Mouse (Mus musculus) heart, postnatal 36 days (tissue): ENCODE measurements around the gene Clgn. TPM values are rescaled to one million over a fixed set of nuclear protein-coding genes. Genes with fewer than 3 reads are reported as not detected.
A peak's percentile ranks its signal among the peaks of the same experiment; 100 is the strongest.

Experiments used
- DNase-seq, 2 experiments: peaks; one replicate each; pipeline ENCODE4 v3.0.0; 2021 to 2022
- intact Hi-C: fragments of 180-260 bp; cut with DNase I; formaldehyde crosslinking; loops from one replicate; pipeline ENCODE4 v1.15.1; 2025
- total RNA-seq, 2 experiments: library from RNA; stranded (reverse); gene quantifications; 2 replicates each; pipeline ENCODE4 v1.2.3; 2021

Clgn gene
- total RNA-seq, result not detected

DNA sequence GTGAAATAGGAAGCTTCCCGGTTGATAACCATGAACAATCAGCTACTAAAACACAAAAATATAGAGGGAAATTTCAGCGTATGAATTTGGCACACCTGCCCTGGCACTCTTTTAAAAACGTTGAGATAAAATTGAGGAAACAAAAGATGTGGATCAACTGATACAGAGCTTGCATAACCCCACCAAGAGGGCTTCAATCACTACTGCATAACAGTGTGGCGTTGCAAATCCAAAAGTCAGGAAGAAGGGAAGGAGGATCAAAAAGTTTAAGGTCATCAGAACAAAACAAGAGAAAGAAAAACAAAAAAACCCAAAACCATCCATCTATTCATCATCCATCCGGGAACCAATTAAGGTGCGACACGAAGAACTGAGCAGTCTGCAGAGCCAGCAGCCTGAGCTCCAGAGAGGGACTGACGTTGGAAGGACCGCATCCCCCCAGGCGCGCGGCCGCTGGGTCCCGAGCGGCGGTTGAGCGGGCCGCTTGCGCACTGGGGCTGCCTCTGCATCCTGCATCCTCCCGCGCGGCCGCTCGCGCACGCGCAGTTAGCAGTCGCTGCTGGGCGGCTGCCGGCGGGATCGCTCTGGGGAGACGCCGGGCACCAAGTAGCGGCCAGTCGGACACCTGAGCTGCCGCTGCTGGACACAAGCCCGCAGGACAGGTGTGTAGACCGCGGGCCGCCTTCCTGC, at the start of gene Clgn:
Gene Clgn, plus strand, starts transcription at position 552 of the 690 bp plus-strand sequence.
- DNase-seq, result peak; percentile 12 to 20
- intact Hi-C loops, result no loop called here

GRCm38 (mm10) chr8:83342076-83342475, 47.6 kb upstream of the Clgn start:
- no peak for DNase-seq
- intact Hi-C loops, result loop anchor here (1.0 to 5.0 kb wide), 3 partner anchors 40 to 242 kb away; no protein-coding TSS in a partner anchor

- intact Hi-C loops, result loop anchor here (1.0 to 5.0 kb wide), 3 partner anchors 40 to 242 kb away; no protein-coding TSS in a partner anchor
- DNase-seq, result no peak
These were observed 47.0 kb upstream of the Clgn start for GRCm38 (mm10) chr8:83342693-83343092.

DNA sequence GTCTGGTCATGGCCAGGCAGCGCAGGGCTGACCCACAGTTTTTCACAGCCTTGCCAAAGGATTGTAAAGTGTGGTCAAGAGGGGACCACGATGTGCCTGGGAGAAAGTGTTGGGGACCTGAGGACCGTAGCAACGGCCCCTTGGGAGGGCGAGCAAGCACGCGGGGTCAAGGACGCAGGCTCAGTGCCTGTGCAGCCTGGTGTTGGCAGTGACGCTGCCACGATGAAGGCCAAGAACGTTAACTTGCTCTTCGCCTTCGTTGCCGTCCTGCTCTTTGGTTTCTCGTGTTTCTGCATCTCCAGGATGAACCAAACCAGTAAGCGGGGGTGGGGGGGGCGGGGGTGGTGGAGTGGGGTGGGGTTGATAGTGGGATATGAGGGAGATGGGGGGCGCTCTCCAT, 41.4 kb upstream of the Clgn start, which contains the start of gene Mgat4d:
Gene Mgat4d, plus strand, starts transcription at position 209 of the 400 bp plus-strand sequence.
- intact Hi-C loops, result no loop called here
- DNase-seq, result no peak

DNA sequence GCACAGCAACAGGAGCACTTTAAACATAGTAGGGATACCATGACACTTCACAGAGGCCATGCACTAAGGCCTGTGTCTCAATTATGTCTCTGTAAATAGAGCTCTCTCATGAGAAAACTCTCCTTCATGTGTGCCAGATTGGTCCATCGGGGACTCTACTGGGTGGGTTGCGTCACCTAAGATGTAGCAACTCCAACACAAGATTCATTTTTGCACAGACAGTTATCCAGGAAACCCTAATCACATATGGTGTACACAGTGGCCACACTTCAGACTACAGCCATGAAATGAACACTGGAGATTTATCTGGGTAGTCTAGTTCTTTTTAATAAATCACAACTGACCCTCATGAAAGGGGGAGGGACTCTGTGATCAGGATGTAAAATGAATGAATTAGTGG, 38.4 kb upstream of the Clgn start:
- intact Hi-C loops, result no loop called here

GRCm38 (mm10) chr8:83363156-83363769, 26.4 kb upstream of the Clgn start:
- no peak for DNase-seq
- intact Hi-C loops, result no loop called here

More for the DNA sequence above, 38.4 kb upstream of the Clgn start:
- DNase-seq, result no peak

GRCm38 (mm10) chr8:83377231-83377630, 12.4 kb upstream of the Clgn start:
- intact Hi-C loops, result no loop called here
- DNase-seq, result no peak

DNA sequence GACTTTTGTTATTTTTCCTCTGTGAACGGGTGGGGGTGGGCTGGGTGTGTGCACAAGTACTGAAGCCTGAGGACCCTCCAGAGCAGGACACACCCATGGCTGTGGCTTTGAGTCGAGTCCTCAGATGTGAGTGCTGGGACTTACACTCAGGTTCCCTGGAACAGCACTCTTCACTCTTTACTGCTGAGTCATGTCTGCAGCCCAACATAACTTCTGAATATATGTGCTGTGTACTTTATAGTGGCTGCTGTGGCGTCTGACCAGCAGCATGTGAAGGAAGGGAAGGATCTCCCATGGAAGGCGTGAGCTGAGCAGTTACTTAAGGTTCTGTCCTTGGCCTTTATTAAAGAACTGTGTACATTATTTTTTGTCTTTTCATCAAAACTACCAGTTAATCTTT, 9.5 kb upstream of the Clgn start:
- DNase-seq, result no peak
- intact Hi-C loops, result no loop called here

GRCm38 (mm10) chr8:83381016-83381415, 8.7 kb upstream of the Clgn start:
- DNase-seq, result no peak
- intact Hi-C loops, result no loop called here

GRCm38 (mm10) chr8:83382850-83383249, 6.8 kb upstream of the Clgn start:
- intact Hi-C loops, result no loop called here
- DNase-seq, result no peak

DNA sequence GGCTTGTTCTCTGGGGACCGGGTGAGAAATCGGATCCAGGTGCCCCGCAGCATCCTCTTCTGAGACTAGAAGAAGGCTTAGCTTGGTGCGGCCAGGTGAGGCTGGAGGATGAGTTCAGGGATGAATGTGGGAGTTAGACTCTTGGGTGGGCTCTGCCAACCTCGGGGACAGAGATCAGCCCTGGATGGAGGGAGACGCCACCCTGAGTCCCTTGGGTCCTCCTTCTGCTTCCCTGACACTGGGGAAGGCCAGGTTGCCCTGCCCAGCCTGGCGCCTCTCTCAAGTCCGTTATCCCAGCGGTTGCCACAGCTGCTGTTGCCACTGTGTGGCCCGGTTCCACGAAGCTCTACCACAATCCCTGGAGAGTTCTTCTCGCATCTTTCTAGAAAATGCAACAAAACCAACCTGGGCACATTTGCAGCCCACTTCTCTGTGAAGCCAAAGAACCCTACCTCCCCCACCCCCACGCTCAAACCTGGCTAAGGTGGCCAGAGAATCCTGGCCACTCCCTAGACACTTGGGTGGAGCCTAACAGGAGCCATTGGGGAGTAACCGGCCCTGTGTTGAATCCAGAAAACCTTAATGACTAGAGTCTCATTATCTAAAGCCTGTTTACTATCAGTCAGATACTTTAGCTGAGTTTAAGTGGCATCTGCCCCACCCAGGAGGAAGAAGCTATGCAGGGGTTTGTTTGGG, 487 bp downstream of the Clgn start:
- no peak for DNase-seq
- intact Hi-C loops, result no loop called here

GRCm38 (mm10) chr8:83392521-83392920, 2.9 kb downstream of the Clgn start:
- intact Hi-C loops, result no loop called here
- no peak for DNase-seq

DNA sequence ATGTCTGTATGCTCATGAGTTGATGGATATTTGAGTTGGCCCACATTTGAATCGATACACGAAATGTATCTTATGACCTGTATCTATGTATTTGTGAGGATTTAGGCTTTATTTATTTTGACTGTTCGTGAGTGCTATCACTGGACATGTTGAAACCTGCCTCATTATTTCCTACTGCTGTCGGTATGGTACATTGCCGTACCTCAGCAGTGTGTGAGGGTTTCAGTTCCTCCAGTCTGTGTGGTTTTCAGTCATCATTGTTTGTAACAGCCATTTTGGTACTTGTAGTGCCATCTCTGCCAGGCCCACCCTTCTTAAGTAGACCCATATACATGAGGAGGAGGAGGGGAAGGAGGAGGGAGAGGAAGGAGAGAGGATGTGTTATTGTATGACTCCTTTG, 4.7 kb downstream of the Clgn start:
- intact Hi-C loops, result no loop called here
- DNase-seq, result no peak

DNA sequence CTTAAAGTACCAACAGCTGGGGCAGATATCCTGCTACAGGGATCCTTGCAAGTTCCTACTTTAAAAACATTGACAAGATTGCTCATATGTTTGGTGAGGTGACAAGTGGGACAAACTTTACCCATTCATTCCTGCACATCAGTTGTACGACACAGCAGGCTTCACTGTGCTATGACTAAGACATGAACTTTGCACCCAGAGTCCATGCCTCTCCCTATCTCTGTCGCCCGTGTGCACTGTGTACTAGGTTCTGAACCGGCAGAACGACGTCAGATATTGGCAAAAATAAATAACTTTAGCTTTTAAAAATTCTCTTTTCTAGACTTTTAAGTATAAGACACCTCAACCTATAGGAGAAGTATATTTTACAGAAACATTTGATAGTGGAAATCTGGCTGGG, 7.0 kb downstream of the Clgn start:
- no peak for DNase-seq
- intact Hi-C loops, result no loop called here

DNA sequence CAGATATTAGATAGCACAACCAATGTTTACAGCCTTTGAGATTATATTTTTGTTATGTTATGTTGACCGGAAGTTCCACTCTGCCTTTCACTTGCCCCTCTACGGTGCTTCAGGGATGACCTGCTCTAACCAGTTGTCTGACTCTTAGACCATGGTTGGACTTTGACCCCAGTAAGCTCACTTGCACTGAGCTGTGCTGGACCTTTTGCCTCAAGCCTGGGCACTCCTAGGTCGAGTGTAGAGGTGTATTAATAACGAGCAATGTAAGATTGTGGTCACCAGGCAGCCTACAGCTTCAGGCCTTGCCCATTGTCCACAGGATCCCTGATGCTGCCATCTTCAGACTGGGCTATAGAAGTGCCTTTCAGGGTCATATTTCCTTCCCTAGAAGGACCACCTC, 8.1 kb downstream of the Clgn start:
- intact Hi-C loops, result no loop called here
- no peak for DNase-seq

- DNase-seq, result no peak
- intact Hi-C loops, result loop anchor here (5.0 kb wide), 1 partner anchor 303 kb away; no protein-coding TSS in a partner anchor
These were observed 15.9 kb downstream of the Clgn start for GRCm38 (mm10) chr8:83405548-83405947.

- DNase-seq, result no peak
- intact Hi-C loops, result loop anchor here (5.0 kb wide), 1 partner anchor 305 kb away; no protein-coding TSS in a partner anchor
These were observed 17.2 kb downstream of the Clgn start for GRCm38 (mm10) chr8:83406836-83407235.

DNA sequence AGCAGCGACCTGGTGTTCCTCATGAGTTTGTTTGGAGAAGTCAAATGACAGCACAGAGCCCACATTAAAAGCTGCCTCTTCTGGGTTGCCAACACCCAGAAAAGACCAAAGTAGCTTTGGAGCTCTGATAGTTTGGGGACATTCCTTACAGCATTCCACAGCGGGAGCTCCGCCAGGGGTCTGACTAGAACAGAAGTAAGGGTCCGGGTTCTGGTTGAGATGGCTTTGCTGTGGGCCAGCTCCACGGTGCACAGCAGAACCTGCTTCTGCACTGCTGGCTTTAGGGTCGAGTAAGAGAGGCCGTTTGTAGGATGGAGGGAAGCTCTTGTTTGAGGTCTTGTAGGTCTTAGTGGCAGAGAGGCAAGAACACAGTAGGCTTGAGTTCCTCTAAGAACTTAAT, 18.8 kb downstream of the Clgn start:
- intact Hi-C loops, result loop anchor here (5.0 kb wide), 1 partner anchor 306 kb away; no protein-coding TSS in a partner anchor
- no peak for DNase-seq

GRCm38 (mm10) chr8:83416878-83417277, 27.2 kb downstream of the Clgn start:
- intact Hi-C loops, result no loop called here

DNA sequence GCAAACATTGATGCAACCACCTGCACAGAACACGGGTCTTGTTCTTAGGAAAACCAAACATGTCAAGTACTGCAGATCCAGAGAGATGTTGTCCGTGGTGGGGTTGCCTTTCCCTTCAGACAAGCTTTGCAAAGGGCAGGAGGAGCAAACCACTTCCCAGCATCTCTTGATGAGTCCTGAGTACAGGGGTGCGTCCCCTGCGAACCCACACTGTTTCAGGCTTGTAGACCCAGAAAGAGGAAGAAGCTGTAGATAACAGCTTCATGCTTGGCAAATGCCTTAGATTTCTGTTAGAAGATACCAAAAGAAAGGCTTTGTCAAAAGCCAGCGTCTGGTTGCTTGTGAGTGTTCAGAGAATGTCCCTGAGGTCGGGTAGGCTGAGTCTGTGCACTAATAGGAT, 28.3 kb downstream of the Clgn start:
- DNase-seq, result no peak
- intact Hi-C loops, result no loop called here

More at GRCm38 (mm10) chr8:83416878-83417277, 27.2 kb downstream of the Clgn start:
- no peak for DNase-seq

DNA sequence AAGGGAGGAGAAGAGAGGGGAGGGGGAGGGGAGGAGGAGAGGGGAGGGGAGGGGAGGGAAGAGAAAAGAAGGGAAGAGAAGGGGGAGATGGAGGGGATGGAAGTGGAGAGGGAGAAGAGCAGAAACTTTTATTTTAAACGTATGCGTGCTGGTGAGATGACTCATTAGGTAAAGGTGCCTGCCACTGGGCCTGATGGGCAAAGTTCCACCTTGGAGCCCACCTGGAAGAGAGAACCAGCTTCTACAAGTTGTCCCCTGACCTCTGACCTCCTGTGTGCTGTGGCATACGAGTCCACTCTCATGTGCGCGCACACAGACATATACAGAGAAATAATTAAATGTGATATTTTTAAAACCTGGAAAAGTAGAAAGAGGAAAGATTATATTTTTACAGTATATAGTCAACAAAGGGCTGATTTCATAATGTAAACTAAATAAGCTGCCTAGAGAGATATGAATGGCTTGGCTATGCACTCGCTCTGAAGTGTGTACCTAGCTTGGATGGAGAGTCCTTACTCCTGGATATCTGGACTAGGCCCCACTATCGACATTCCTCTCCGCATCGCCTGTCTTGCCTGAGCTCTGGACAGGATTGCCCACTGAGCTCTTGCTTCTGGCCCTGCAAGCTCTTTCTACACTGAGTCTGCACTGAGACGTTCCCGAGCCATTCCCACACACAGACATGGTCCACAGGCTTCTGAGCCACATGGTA, 29.3 kb downstream of the Clgn start:
- intact Hi-C loops, result no loop called here
- DNase-seq, result no peak
